Mouse (Mus musculus): ENCODE data around the gene Fbln5. TPM values are rescaled to one million over a fixed set of nuclear protein-coding genes. Genes with fewer than 3 reads are reported as not detected.
A peak's percentile ranks its signal among the peaks of the same experiment; 100 is the strongest.

Gene Fbln5
- polyA plus RNA-seq, 2 experiments = 2.2 to 3.8 TPM

DNA sequence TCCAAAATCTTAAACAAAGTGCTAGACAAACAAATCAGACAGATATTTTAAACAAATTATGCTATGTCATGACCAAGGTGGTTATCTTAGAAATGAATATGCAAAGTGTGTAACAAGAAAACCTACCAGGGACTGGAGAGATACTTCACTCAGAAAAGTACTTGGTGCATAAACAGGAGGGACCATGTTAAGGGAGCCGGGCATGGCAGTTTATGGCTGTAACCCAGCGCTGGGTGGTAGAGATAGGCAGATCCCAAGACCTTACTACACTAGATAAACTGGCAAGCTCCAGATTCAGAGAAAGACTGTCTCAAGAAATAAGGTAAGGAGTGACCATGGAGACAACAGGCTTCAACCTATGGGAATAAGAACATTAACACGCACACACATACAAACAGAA lies 29.1 kb downstream of the Fbln5 start:
- Histone ChIP-seq H3K4me2 (ENCODE audit: low read depth) (no peak overlapping the region), H3K9me3 (ENCODE audit: control insufficient read depth, low read length) (no peaks in the 10 kb centered on the region), H3K27me3 (ENCODE audit: control insufficient read depth, insufficient read depth, low read length) (no peaks in the 10 kb centered on the region), H3K36me3 (replicated peaks; ENCODE audit: control insufficient read depth, insufficient read depth, low read depth) (no peaks in the 10 kb centered on the region), H3K9ac (replicated peaks) (no peak overlapping the region), H3K27ac (no peak overlapping the region), H3K4me1 (replicated peaks; ENCODE audit: control insufficient read depth in 2 of 2, insufficient read depth in 2 of 2, low read length in 1 of 2) (0 out of 4 replicates have a peak, but pooled peaks cover 0 to 3% of the 10 kb centered on the region in 2 experiments), H3K4me3 (ENCODE audit: insufficient read depth in 1 of 2, low read depth in 2 of 2, low read length in 2 of 2) (no peak overlapping the region)
- 55% methylated on average over 3 of the region's 3 CpGs for WGBS (ENCODE audit: insufficient replicate concordance)
- TF ChIP-seq EP300 (IDR thresholded peaks at IDR 0.05; ENCODE audit: low read depth) = no peak
- DNase-seq (ENCODE audit: low read depth in 3 of 3, low spot score in 3 of 3) = no peak
- ATAC-seq (ENCODE audit: insufficient read depth) = no peak

- Histone ChIP-seq H3K36me3 (replicated peaks; ENCODE audit: control insufficient read depth, insufficient read depth, low read depth) (no peaks in the 10 kb centered on the region), H3K4me2 (ENCODE audit: low read depth) (no peak overlapping the region), H3K27ac (no peak overlapping the region), H3K4me1 (replicated peaks; ENCODE audit: control insufficient read depth in 2 of 2, insufficient read depth in 2 of 2, low read length in 1 of 2) (0 out of 4 replicates have a peak, but pooled peaks cover 0 to 1% of the 10 kb centered on the region in 2 experiments), H3K9ac (replicated peaks) (no peak overlapping the region), H3K9me3 (ENCODE audit: control insufficient read depth, low read length) (no peaks in the 10 kb centered on the region), H3K4me3 (ENCODE audit: insufficient read depth in 1 of 2, low read depth in 2 of 2, low read length in 2 of 2) (no peak overlapping the region), H3K27me3 (ENCODE audit: control insufficient read depth, insufficient read depth, low read length) (no peaks in the 10 kb centered on the region)
- WGBS (ENCODE audit: insufficient replicate concordance) = 61% methylated on average over 3 of the region's 3 CpGs
- no peak for ATAC-seq (ENCODE audit: insufficient read depth)
- no peak for TF ChIP-seq CTCF (IDR thresholded peaks at IDR 0.05; ENCODE audit: low read depth)
- TF ChIP-seq EP300 (IDR thresholded peaks at IDR 0.05; ENCODE audit: low read depth) = no peak
- DNase-seq (ENCODE audit: low read depth in 3 of 3, low spot score in 3 of 3) = no peak
Observed at GRCm38 (mm10) chr12:101789250-101789649, 29.6 kb downstream of the Fbln5 start.

DNA sequence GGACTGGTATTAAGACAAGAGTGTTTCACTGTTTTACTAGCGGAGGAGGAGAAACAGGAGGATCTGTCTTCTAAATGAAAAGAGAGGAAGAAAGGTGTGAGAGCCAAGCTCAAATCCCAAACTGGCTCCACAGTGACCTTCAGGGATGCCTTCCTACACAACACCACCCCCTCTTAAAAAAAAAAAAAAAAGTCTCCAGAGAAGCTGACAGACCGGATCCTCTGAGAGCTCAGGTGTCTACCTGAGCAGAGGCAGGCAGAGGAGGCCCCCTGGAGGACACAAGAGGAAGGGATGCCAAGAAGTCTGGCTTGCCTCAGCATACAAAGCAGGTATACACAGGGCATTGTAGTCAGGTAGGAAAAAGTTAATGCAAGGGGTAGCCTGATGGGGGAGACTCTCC lies 36.1 kb downstream of the Fbln5 start:
- ATAC-seq (ENCODE audit: insufficient read depth) = no peak
- no peak for DNase-seq (ENCODE audit: low read depth in 3 of 3, low spot score in 3 of 3)

DNA sequence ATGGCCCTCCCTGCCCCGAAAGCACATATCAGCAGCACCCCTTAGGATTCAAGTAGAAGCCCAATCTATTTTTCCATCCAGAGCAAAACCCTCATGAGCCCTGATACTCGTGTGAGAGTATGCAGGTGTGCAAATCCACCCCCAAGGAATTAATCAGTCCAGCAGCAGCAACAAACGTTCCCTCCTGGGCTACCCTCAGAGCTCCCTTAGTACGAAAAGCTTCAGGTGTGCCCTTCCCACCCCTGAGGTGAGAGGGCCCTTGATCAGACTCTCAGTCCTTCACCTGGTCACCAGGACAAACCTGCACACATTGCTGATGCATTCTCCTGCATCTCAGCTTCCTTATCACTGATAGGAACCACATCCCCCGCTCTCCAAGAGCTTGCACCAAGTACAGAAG lies 37.9 kb downstream of the Fbln5 start:
- no peak for TF ChIP-seq EP300 (IDR thresholded peaks at IDR 0.05; ENCODE audit: low read depth)
- no peak for TF ChIP-seq CTCF (IDR thresholded peaks at IDR 0.05; ENCODE audit: low read depth)
- no peaks in the 10 kb centered on the region for H3K4me1 ChIP-seq (replicated peaks; ENCODE audit: control insufficient read depth in 2 of 2, insufficient read depth in 2 of 2, low read length in 1 of 2)
- H3K4me2 ChIP-seq (ENCODE audit: low read depth) = no peak overlapping the region
- no peak overlapping the region for H3K27ac ChIP-seq
- no peaks in the 10 kb centered on the region for H3K9me3 ChIP-seq (ENCODE audit: control insufficient read depth, low read length)
- no peaks in the 10 kb centered on the region for H3K36me3 ChIP-seq (replicated peaks; ENCODE audit: control insufficient read depth, insufficient read depth, low read depth)
- ATAC-seq (ENCODE audit: insufficient read depth) = no peak
- DNase-seq (ENCODE audit: low read depth in 3 of 3, low spot score in 3 of 3) = no peak
- H3K4me3 ChIP-seq (ENCODE audit: insufficient read depth in 1 of 2, low read depth in 2 of 2, low read length in 2 of 2) = no peak overlapping the region
- no peak overlapping the region for H3K9ac ChIP-seq (replicated peaks)
- 54% methylated on average over 5 of the region's 5 CpGs for WGBS (ENCODE audit: insufficient replicate concordance)
- H3K27me3 ChIP-seq (ENCODE audit: control insufficient read depth, insufficient read depth, low read length) = no peaks in the 10 kb centered on the region

More for the DNA sequence above, 36.1 kb downstream of the Fbln5 start:
- no peak overlapping the region for H3K4me2 ChIP-seq (ENCODE audit: low read depth)
- no peaks in the 10 kb centered on the region for H3K36me3 ChIP-seq (replicated peaks; ENCODE audit: control insufficient read depth, insufficient read depth, low read depth)
- H3K27me3 ChIP-seq (ENCODE audit: control insufficient read depth, insufficient read depth, low read length) = no peaks in the 10 kb centered on the region
- no peak overlapping the region for H3K4me3 ChIP-seq (ENCODE audit: insufficient read depth in 1 of 2, low read depth in 2 of 2, low read length in 2 of 2)
- WGBS (ENCODE audit: insufficient replicate concordance) = 43% methylated on average over 2 of the region's 2 CpGs
- H3K9ac ChIP-seq (replicated peaks) = no peak overlapping the region
- peak; percentile 30 for TF ChIP-seq CTCF (IDR thresholded peaks at IDR 0.05; ENCODE audit: low read depth)
- TF ChIP-seq EP300 (IDR thresholded peaks at IDR 0.05; ENCODE audit: low read depth) = no peak
- H3K27ac ChIP-seq = no peak overlapping the region
- no peaks in the 10 kb centered on the region for H3K9me3 ChIP-seq (ENCODE audit: control insufficient read depth, low read length)
- H3K4me1 ChIP-seq (replicated peaks; ENCODE audit: control insufficient read depth in 2 of 2, insufficient read depth in 2 of 2, low read length in 1 of 2) = no peaks in the 10 kb centered on the region

DNA sequence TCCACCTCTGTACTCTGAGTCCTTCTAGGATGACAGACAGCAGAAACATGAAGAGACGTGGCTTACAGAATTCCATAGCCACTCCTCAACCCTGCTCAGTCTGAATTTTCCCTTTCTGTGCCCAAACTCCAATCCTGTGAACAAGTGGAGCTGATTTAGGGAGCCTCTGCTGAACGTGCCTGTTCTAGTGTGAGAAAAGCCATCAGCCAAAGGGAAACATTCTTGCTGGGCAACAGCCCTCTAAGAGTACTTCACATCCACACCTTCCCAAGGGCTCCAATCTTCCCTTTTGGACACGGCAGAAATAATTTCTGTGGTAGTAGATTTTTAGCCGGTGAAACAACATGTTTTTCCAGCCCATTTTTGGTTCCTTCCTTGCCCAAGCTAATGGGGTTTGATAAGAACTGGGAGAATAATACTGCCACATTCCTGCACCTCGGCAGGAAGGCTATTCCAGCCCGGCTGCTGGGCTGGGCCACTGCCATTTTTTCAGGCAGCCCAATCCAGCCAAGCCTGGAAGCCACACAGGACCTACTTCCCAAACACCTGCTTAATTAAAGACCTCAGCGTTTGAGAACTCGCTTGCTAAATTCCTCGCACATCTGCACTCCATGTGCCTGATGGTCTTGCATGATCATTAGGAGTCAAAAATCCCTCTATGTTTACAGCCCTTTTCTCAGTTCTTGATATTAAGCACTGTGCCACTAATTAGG lies 41.1 kb downstream of the Fbln5 start:
- no peak for ATAC-seq (ENCODE audit: insufficient read depth)
- Histone ChIP-seq H3K9me3 (ENCODE audit: control insufficient read depth, low read length) (no peaks in the 10 kb centered on the region), H3K4me1 (replicated peaks; ENCODE audit: control insufficient read depth in 2 of 2, insufficient read depth in 2 of 2, low read length in 1 of 2) (no peaks in the 10 kb centered on the region), H3K36me3 (replicated peaks; ENCODE audit: control insufficient read depth, insufficient read depth, low read depth) (no peaks in the 10 kb centered on the region), H3K9ac (replicated peaks) (no peak overlapping the region), H3K27ac (no peak overlapping the region), H3K4me2 (ENCODE audit: low read depth) (no peak overlapping the region), H3K4me3 (ENCODE audit: insufficient read depth in 1 of 2, low read depth in 2 of 2, low read length in 2 of 2) (no peak overlapping the region), H3K27me3 (ENCODE audit: control insufficient read depth, insufficient read depth, low read length) (no peaks in the 10 kb centered on the region)
- WGBS (ENCODE audit: insufficient replicate concordance) = 48% methylated on average over 9 of the region's 9 CpGs
- no peak for TF ChIP-seq CTCF (IDR thresholded peaks at IDR 0.05; ENCODE audit: low read depth)
- no peak for TF ChIP-seq EP300 (IDR thresholded peaks at IDR 0.05; ENCODE audit: low read depth)
- DNase-seq (ENCODE audit: low read depth in 3 of 3, low spot score in 3 of 3) = no peak

Measured in liver, embryonic 14.5 days (tissue).